In genomic region chr9:52167084-52167483, GRCm38 (mm10) we compare ENCODE assay signal across 9 mouse cellular contexts. TPM values are rescaled to one million over a fixed set of nuclear protein-coding genes. Genes with fewer than 3 reads are reported as not detected.
DNase-seq lines count a peak whose midpoint lies in the region; ATAC-seq and TF ChIP-seq lines count a peak whose summit lies in the region.
"Had no signal": no experiment of that assay in that cellular context is flagged by ENCODE, and none has a peak within 500 bp of the region (broad histone marks: within the 10 kb centered on the region; RNA-seq: fewer than 3 reads in every experiment).

No protein-coding gene starts in this region.

- no peaks in the 10 kb centered on the region for H3K9me3 ChIP-seq in liver, embryonic 13.5 days (replicated peaks)

- WGBS in liver, embryonic 13.5 days (ENCODE audit: insufficient replicate concordance), result 34% methylated on average over 3 of the region's 3 CpGs

- no peak for DNase-seq in gastrocnemius, adult 2 months
- no peak for DNase-seq in gastrocnemius, postnatal 10 days
- no peak for DNase-seq in testis, postnatal 10 days (ENCODE audit: low spot score)
- no peak for DNase-seq in liver, embryonic 13.5 days
- DNase-seq in thymus, postnatal 4 days, result no peak
- DNase-seq in ovary, postnatal 10 days (ENCODE audit: low spot score), result no peak
- DNase-seq: thymus, postnatal 25 days had no signal

- no peak overlapping the region for H3K9ac ChIP-seq in liver, embryonic 13.5 days

- peak overlapping the region; percentile 96 for H3K27ac ChIP-seq in gastrocnemius, adult 2 months
- H3K27ac ChIP-seq in testis, adult 2 months (ENCODE audit: control insufficient read depth, insufficient read depth, low read depth, low read length), result no peak overlapping the region; the same call in 1 of the 2 replicates
- no peak overlapping the region for H3K27ac ChIP-seq in liver, embryonic 13.5 days

- peaks cover 5% of the 10 kb centered on the region for H3K4me1 ChIP-seq in testis, adult 2 months (ENCODE audit: control insufficient read depth, insufficient read depth, low read length)
- H3K4me1 ChIP-seq in liver, embryonic 13.5 days (replicated peaks), result peaks cover 23% of the 10 kb centered on the region

- TF ChIP-seq POLR2A in testis, adult 2 months (IDR thresholded peaks at IDR 0.05; ENCODE audit: control insufficient read depth, low read depth, low read length), result no peak

- intact Hi-C loops in gastrocnemius, adult 2 months (cut with DNase I), result loop anchor here (5.0 kb wide), 2 partner anchors 35 to 120 kb away; partner anchors contain the start of gene Rdx

- no peak for TF ChIP-seq CTCF in gastrocnemius, adult 2 months (IDR thresholded peaks at IDR 0.05)
- TF ChIP-seq CTCF in testis, adult 2 months (IDR thresholded peaks at IDR 0.05; ENCODE audit: control insufficient read depth, insufficient read depth, insufficient replicate concordance, low read depth, low read length), result no peak

- H3K4me2 ChIP-seq in liver, embryonic 13.5 days, result 0 out of 2 replicates have a peak overlapping the region, but pooled peaks have one; percentile 86

- H3K36me3 ChIP-seq in testis, adult 2 months (ENCODE audit: control insufficient read depth, insufficient read depth, low read length), result no peaks in the 10 kb centered on the region
- no peaks in the 10 kb centered on the region for H3K36me3 ChIP-seq in liver, embryonic 13.5 days

- peak overlapping the region; percentile 90 for H3K4me3 ChIP-seq in gastrocnemius, adult 2 months
- H3K4me3 ChIP-seq in testis, adult 2 months (ENCODE audit: control insufficient read depth, low read depth, low read length), result peak overlapping the region; percentile 39; the same call in 1 of the 2 replicates
- H3K4me3 ChIP-seq in liver, embryonic 13.5 days (replicated peaks), result peak overlapping the region; percentile 71; the same call in 1 of the 2 replicates

- no peaks in the 10 kb centered on the region for H3K27me3 ChIP-seq in testis, adult 2 months (ENCODE audit: control insufficient read depth, insufficient read depth, low read length)
- H3K27me3 ChIP-seq in liver, embryonic 13.5 days, result peaks cover 50% of the 10 kb centered on the region

- ATAC-seq in liver, embryonic 13.5 days (ENCODE audit: low read depth), result no peak
- ATAC-seq in activated CD4-positive, CD25-positive, alpha-beta regulatory T cell, adult 4 months, result no peak

RNA-seq across cellular contexts. Expression of gene Zc3h12c, which starts 1.3 kb away (rescaled TPM):
- 1 to 10 TPM; 7.8 to 9.8 TPM for total RNA-seq in gastrocnemius, adult 2 months (2021)
- 1 to 10 TPM; 7.2 to 8.6 TPM for total RNA-seq in gastrocnemius, postnatal 10 days (2021)
- polyA plus RNA-seq in testis, adult 2 months (2012; rRNA removed), result 1.7 and 2.1 TPM in 2 replicates
- 0.40 and 0.45 TPM in 2 replicates for polyA plus RNA-seq in liver, embryonic 13.5 days (2015; fragmentation: Nextera tagmentation; extraction: Ambion mirVana)
- 1 to 10 TPM; 1.5 to 1.8 TPM for polyA plus RNA-seq in activated CD4-positive, CD25-positive, alpha-beta regulatory T cell, adult 4 months (2017; shearing (Covaris generic))

Comparison
In these comparisons a context has a peak if more than half of its experiments do, and no peak if none do; other contexts are left out.
1. H3K4me3 ChIP-seq: peak in every context shown above with its lines; median percentile 90 in gastrocnemius, adult 2 months; 71 in liver, embryonic 13.5 days; 39 in testis, adult 2 months.